Mouse (Mus musculus): ENCODE measurements around the gene Nrxn3.

DNA sequence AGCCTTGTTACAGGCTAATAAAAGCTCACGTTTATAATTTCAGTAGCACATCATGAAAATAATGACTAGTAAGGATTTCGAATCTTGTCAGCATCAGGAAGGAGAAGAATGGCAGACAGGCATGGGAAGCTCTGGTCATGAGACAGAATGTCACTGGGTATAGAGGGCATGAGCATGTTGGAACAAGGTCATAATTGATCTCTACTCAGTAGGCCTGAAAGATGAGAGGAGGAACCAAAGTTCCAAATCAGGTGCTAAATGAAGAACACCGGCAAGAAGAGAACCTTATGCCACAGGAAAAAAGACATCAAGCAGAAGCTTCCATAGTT, 1615.5 kb downstream of the Nrxn3 start:
- TF ChIP-seq POLR2A (IDR thresholded peaks at IDR 0.05; ENCODE audit: low read depth, low read length), result no peak
- no peak for TF ChIP-seq CTCF (IDR thresholded peaks at IDR 0.05; ENCODE audit: borderline replicate concordance, insufficient read depth, low read length)
